Mouse (Mus musculus) MEL (cell line): ENCODE measurements around the gene Fbrsl1. TPM values are rescaled to one million over a fixed set of nuclear protein-coding genes. Genes with fewer than 3 reads are reported as not detected.

Experiments used
- DNase-seq: peaks from one replicate; pipeline ENCODE4 v3.0.0; 2011; ENCODE audit warnings: low read depth, low spot score
- H3K27ac ChIP-seq: 2 replicates; pipeline ENCODE4 v1.5.1; 2012; ENCODE audit warnings: low read depth, mild to moderate bottlenecking, control low read depth, low read length, moderate library complexity; ENCODE audit not compliant: control insufficient read depth
- H3K27me3 ChIP-seq, 2 experiments: fragments of 150-350 bp in 1 of 2; sonication (generic) in 1 of 2; 2 replicates each; pipeline ENCODE4 v1.6.1; 2012; ENCODE audit warnings: low read length in 2 of 2, mild to moderate bottlenecking in 2 of 2, improper control_type of control experiment in 1 of 2, moderate library complexity in 1 of 2; ENCODE audit not compliant: insufficient read depth in 2 of 2, control insufficient read depth in 1 of 2
- H3K36me3 ChIP-seq, 2 experiments: 2 replicates each; pipeline ENCODE4 v1.6.1; 2012 to 2014; ENCODE audit warnings: low read length in 2 of 2, improper control_type of control experiment in 1 of 2, inconsistent platforms in 1 of 2, mild to moderate bottlenecking in 1 of 2; ENCODE audit not compliant: insufficient read depth in 2 of 2, control insufficient read depth in 1 of 2
- H3K4me1 ChIP-seq, 2 experiments: fragments of 150-350 bp in 1 of 2; sonication (generic) in 1 of 2; 2 replicates each; pipeline ENCODE4 v1.6.1; 2012; ENCODE audit warnings: low read length in 2 of 2, improper control_type of control experiment in 1 of 2, mild to moderate bottlenecking in 1 of 2; ENCODE audit not compliant: insufficient read depth in 2 of 2, control insufficient read depth in 1 of 2
- H3K4me3 ChIP-seq, 2 experiments: fragments of 150-350 bp in 1 of 2; sonication (generic) in 1 of 2; 2 replicates each; pipeline ENCODE4 v1.5.1; 2012; ENCODE audit warnings: low read depth in 2 of 2, low read length in 2 of 2, mild to moderate bottlenecking in 2 of 2, moderate library complexity in 2 of 2, control low read depth in 1 of 2, improper control_type of control experiment in 1 of 2; ENCODE audit not compliant: control insufficient read depth in 1 of 2, insufficient read depth in 1 of 2
- H3K79me2 ChIP-seq: 2 replicates; pipeline ENCODE4 v1.6.1; 2012; ENCODE audit warnings: mild to moderate bottlenecking, low read length, moderate library complexity; ENCODE audit not compliant: control insufficient read depth, poor library complexity, insufficient read depth
- H3K9ac ChIP-seq: 2 replicates; pipeline ENCODE4 v1.6.1; 2012; ENCODE audit warnings: low read depth, mild to moderate bottlenecking, control low read depth, low read length, moderate library complexity; ENCODE audit not compliant: control insufficient read depth, poor library complexity, severe bottlenecking
- H3K9me3 ChIP-seq: fragments of 150-350 bp; sonication (generic); replicated peaks from 2 replicates; pipeline ENCODE4 v1.6.1; 2012; ENCODE audit warnings: mild to moderate bottlenecking, low read length, improper control_type of control experiment, moderate library complexity; ENCODE audit not compliant: insufficient read depth
- BHLHE40 ChIP-seq: IDR thresholded peaks from 2 replicates; pipeline ENCODE4 v1.6.1; 2012; ENCODE audit warnings: low read depth, mild to moderate bottlenecking, inconsistent platforms, low read length, improper control_type of control experiment, borderline replicate concordance
- CHD1 ChIP-seq: IDR thresholded peaks from 2 replicates; pipeline ENCODE4 v1.6.1; 2012; ENCODE audit warnings: low read depth, mild to moderate bottlenecking, inconsistent platforms, low read length, improper control_type of control experiment
- CHD2 ChIP-seq: IDR thresholded peaks from 2 replicates; pipeline ENCODE4 v1.6.1; 2011; ENCODE audit warnings: low read length, improper control_type of control experiment
- CTCF ChIP-seq, 3 experiments: IDR thresholded peaks in 2 of 3; conservative IDR thresholded peaks in 1 of 3; 2 replicates each; pipeline ENCODE4 v1.5.1; 2011 to 2012; ENCODE audit warnings: low read length in 3 of 3, low read depth in 2 of 3, mild to moderate bottlenecking in 2 of 3, improper control_type of control experiment in 1 of 3, inconsistent platforms in 1 of 3, mixed read lengths in 1 of 3, moderate library complexity in 1 of 3; ENCODE audit not compliant: control insufficient read depth in 1 of 3, insufficient read depth in 1 of 3, poor library complexity in 1 of 3, severe bottlenecking in 1 of 3
- ETS1 ChIP-seq: IDR thresholded peaks from 2 replicates; pipeline ENCODE4 v1.6.1; 2012; ENCODE audit warnings: low read depth, mild to moderate bottlenecking, inconsistent platforms, low read length, improper control_type of control experiment, moderate library complexity
- GATA1 ChIP-seq: IDR thresholded peaks from 2 replicates; pipeline ENCODE4 v1.6.1; 2011; ENCODE audit warnings: low read depth, low read length, improper control_type of control experiment
- KAT2A ChIP-seq: conservative IDR thresholded peaks from 2 replicates; pipeline ENCODE4 v1.6.1; 2012; ENCODE audit warnings: low read depth, low read length, improper control_type of control experiment, inconsistent platforms
- MAFK ChIP-seq: IDR thresholded peaks from 2 replicates; pipeline ENCODE4 v1.6.1; 2011; ENCODE audit warnings: low read depth, mild to moderate bottlenecking, low read length, improper control_type of control experiment, borderline replicate concordance
- NRF1 ChIP-seq: IDR thresholded peaks from 2 replicates; pipeline ENCODE4 v1.6.1; 2014; ENCODE audit warnings: low read depth, mild to moderate bottlenecking, inconsistent platforms, low read length, improper control_type of control experiment, moderate library complexity; ENCODE audit not compliant: poor library complexity, insufficient read depth, severe bottlenecking
- POLR2AphosphoS2 ChIP-seq: IDR thresholded peaks from 2 replicates; pipeline ENCODE4 v1.6.1; 2011; ENCODE audit warnings: low read length, improper control_type of control experiment
- RCOR1 ChIP-seq: IDR thresholded peaks from 2 replicates; pipeline ENCODE4 v1.6.1; 2012; ENCODE audit warnings: low read depth, mild to moderate bottlenecking, inconsistent platforms, low read length, improper control_type of control experiment
- TBP ChIP-seq: IDR thresholded peaks from 2 replicates; pipeline ENCODE4 v1.8.0; 2011; ENCODE audit warnings: low read depth, low read length, improper control_type of control experiment
- TCF12 ChIP-seq: IDR thresholded peaks from 2 replicates; pipeline ENCODE4 v1.6.1; 2014; ENCODE audit warnings: low read depth, mild to moderate bottlenecking, inconsistent platforms, low read length, improper control_type of control experiment, moderate library complexity
- UBTF ChIP-seq: IDR thresholded peaks from 2 replicates; pipeline ENCODE4 v1.6.1; 2012; ENCODE audit warnings: low read depth, mild to moderate bottlenecking, inconsistent platforms, low read length, improper control_type of control experiment, moderate library complexity, borderline replicate concordance; ENCODE audit not compliant: insufficient read depth
- USF1 ChIP-seq: IDR thresholded peaks from 2 replicates; pipeline ENCODE4 v1.6.1; 2014; ENCODE audit warnings: low read depth, mild to moderate bottlenecking, inconsistent platforms, low read length, improper control_type of control experiment, moderate library complexity
- ZNF384 ChIP-seq: IDR thresholded peaks from 2 replicates; pipeline ENCODE4 v1.6.1; 2012; ENCODE audit warnings: low read depth, mild to moderate bottlenecking, inconsistent platforms, low read length, improper control_type of control experiment
- polyA plus RNA-seq, 2 experiments: library from polyadenylated mRNA; stranded (reverse) in 1 of 2; unstranded in 1 of 2; fragments of >175 nt in 1 of 2; fragments of >200 nt in 1 of 2; gene quantifications; 2 replicates each; pipeline versions ENCODE4 v1.2.1 to v1.2.4; 2012; ENCODE audit warnings: low replicate concordance in 2 of 2, low read depth in 1 of 2; ENCODE audit not compliant: insufficient read length in 2 of 2, insufficient read depth in 1 of 2, missing spikeins in 1 of 2
- total RNA-seq: library from RNA; depleted of rRNA; stranded (reverse); fragments of 300-350 nt; gene quantifications from 2 replicates; pipeline ENCODE4 v1.2.3, GENCODE M21; 2012

Gene Fbrsl1
- total and polyA plus RNA-seq, 3 experiments, result 12.7 to 56.1 TPM; not detected in 1

DNA sequence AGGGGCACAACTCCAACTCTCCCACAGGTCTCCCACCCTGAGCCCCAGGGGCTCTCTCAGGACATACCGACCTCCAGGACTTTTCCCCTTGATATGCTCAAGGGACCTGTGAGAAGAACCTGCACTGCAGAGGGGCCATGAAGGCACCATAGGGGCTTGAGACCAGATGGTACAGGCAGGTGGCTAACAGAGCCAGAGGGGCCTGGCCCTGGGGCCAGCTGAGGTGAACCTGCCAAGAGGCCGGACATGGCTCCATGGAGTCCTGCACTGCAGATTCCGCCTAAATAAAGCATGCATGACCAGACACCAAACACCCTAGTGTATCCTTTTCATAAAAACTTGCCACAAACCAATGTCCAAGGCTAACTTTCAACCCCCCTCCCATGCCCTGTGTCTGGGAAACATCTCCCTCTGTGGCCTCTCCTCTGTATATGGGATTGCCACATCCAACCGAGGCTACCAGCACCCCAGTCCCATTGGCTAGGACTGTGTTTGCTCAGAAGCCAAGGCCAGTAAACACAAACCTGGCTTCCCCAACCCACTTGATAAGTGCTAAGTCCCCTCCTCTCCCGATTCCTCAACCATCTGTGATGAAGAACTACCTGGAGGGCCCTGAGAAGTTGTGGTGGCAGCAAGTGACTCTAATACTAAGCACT is 53.2 kb downstream of the Fbrsl1 start:
- Histone ChIP-seq H3K4me1 (no peaks in the 10 kb centered on the region), H3K4me3 (no peak overlapping the region), H3K27me3 (no peaks in the 10 kb centered on the region)
- no peak for DNase-seq
- TF ChIP-seq GATA1 (no peak), ETS1 (no peak), NRF1 (no peak), UBTF (no peak), TBP (no peak), USF1 (no peak), ZNF384 (no peak)
- TF ChIP-seq, all 39 proteins: peak for 0
- Histone ChIP-seq H3K9ac (no peak overlapping the region), H3K79me2 (no peaks in the 10 kb centered on the region), H3K9me3 (no peaks in the 10 kb centered on the region), H3K36me3 (no peaks in the 10 kb centered on the region), H3K27ac (no peak overlapping the region)

DNA sequence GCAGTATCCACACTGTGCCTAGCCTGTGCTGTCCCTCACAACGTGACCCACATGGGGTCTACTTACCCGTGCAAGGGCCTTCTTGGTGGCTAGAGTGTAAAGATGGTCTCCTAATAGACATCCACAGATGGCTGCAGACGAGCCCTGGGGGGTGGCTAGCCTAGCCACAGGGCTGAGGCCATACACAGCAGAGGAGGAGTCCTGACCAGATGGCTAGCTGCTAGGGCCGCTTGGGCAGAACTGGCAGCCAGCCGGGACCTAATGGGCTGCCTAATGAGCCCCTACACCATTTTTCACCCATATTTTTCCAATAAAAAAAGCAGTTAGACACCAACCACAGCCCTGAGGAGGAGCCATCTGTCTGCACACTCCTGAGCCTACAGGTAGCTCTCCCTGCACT is 55.6 kb downstream of the Fbrsl1 start:
- Histone ChIP-seq H3K27me3 (no peaks in the 10 kb centered on the region), H3K79me2 (no peaks in the 10 kb centered on the region), H3K36me3 (no peaks in the 10 kb centered on the region)
- no peak for DNase-seq
- TF ChIP-seq TCF12 (no peak), CTCF (IDR thresholded peaks at IDR 0.05 in 2 of 3, conservative IDR thresholded peaks at IDR 0.05 in 1 of 3; ENCODE audit: control insufficient read depth in 1 of 3, insufficient read depth in 1 of 3, low read depth in 2 of 3, low read length in 3 of 3, poor library complexity in 1 of 3, severe bottlenecking in 1 of 3) (no peak), MAFK (no peak), CHD1 (no peak), KAT2A (no peak), POLR2AphosphoS2 (no peak), ZNF384 (no peak), CHD2 (no peak), RCOR1 (no peak), USF1 (no peak), BHLHE40 (no peak)
- TF ChIP-seq, all 39 proteins: peak for 0
- no peak overlapping the region for H3K4me3 ChIP-seq
- H3K4me1 ChIP-seq, result no peaks in the 10 kb centered on the region
- no peak overlapping the region for H3K9ac ChIP-seq
- no peaks in the 10 kb centered on the region for H3K9me3 ChIP-seq
- H3K27ac ChIP-seq, result no peak overlapping the region
